Mouse (Mus musculus) 416B (cell line): Measurements from ENCODE around the gene Olfr1281.
"Not testable (repeated sequence)": the region's sequence is repeated elsewhere in the genome, so short reads cannot be mapped to it uniquely, and the experiment has no call there.

Experiments used
- DNase-seq: peaks from one replicate; pipeline ENCODE4 v3.0.0; 2011; ENCODE audit warnings: low read depth

The Olfr1281 gene

GRCm38 (mm10) chr2:111326220-111326619, at the start of gene Olfr1281:
TSS of gene Olfr1281 (plus strand) at chr2:111326520.
- no peak for DNase-seq

- DNase-seq: no peak
These were observed 36.5 kb upstream of the Olfr1281 start, which contains the start of gene Olfr1278 for GRCm38 (mm10) chr2:111289836-111290235. TSS of gene Olfr1278 (plus strand) at chr2:111290136.

- no peak for DNase-seq
These were observed 27.8 kb upstream of the Olfr1281 start for GRCm38 (mm10) chr2:111298541-111298940.

GRCm38 (mm10) chr2:111300374-111300773, 25.9 kb upstream of the Olfr1281 start, which contains the start of gene Olfr1279:
TSS of gene Olfr1279 (plus strand) at chr2:111300635.
- no peak for DNase-seq

GRCm38 (mm10) chr2:111313717-111314116, 12.6 kb upstream of the Olfr1281 start, which contains the start of gene Olfr1280:
TSS of gene Olfr1280 (plus strand) at chr2:111314017.
- DNase-seq: no peak

GRCm38 (mm10) chr2:111333721-111334120, 7.4 kb downstream of the Olfr1281 start:
- DNase-seq: not testable (repeated sequence)

- no peak for DNase-seq
These were observed 9.7 kb downstream of the Olfr1281 start, which contains the start of gene Olfr1282 for GRCm38 (mm10) chr2:111335976-111336375. TSS of gene Olfr1282 (minus strand) at chr2:111336076.

GRCm38 (mm10) chr2:111366490-111366889, 40.2 kb downstream of the Olfr1281 start, which contains the start of gene Olfr1283:
TSS of gene Olfr1283 (plus strand) at chr2:111366790.
- DNase-seq: no peak

- no peak for DNase-seq
These were observed 48.9 kb downstream of the Olfr1281 start, which contains the start of gene Olfr1284 for GRCm38 (mm10) chr2:111375222-111375621. TSS of gene Olfr1284 (plus strand) at chr2:111375522.
